Mouse (Mus musculus) spleen, adult 2 months (tissue): ENCODE results near the gene Mat2a.
A peak's percentile ranks its signal among the peaks of the same experiment; 100 is the strongest.

Experiments
- CTCF ChIP-seq: fragments of 200-500 bp; IDR thresholded peaks from 2 replicates; pipeline ENCODE4 v1.5.1; 2011; ENCODE audit warnings: mild to moderate bottlenecking, inconsistent platforms; ENCODE audit not compliant: insufficient read depth, insufficient read length, insufficient replicate concordance; ENCODE audit errors: extremely low read depth
- POLR2A ChIP-seq: fragments of 200-500 bp; IDR thresholded peaks from 2 replicates; pipeline ENCODE4 v1.6.1; 2011; ENCODE audit warnings: low read depth, low read length, inconsistent platforms

GRCm38 (mm10) chr6:72428036-72428435 lies 11.3 kb downstream of the Mat2a start:
- TF ChIP-seq CTCF (peak; percentile 77; the same call in 1 of the 2 replicates), POLR2A (no peak)
